Mouse (Mus musculus) stomach, postnatal 0 days (tissue): Measurements from ENCODE around the gene Atpif1.

Experiments used
- CTCF ChIP-seq: IDR thresholded peaks from 2 replicates; pipeline ENCODE4 v1.5.1; 2016; ENCODE audit warnings: antibody characterized with exemption, low read depth, mild to moderate bottlenecking, moderate library complexity
- EP300 ChIP-seq: optimal IDR thresholded peaks from 2 replicates; pipeline ENCODE3; 2016; ENCODE audit warnings: antibody characterized with exemption

DNA sequence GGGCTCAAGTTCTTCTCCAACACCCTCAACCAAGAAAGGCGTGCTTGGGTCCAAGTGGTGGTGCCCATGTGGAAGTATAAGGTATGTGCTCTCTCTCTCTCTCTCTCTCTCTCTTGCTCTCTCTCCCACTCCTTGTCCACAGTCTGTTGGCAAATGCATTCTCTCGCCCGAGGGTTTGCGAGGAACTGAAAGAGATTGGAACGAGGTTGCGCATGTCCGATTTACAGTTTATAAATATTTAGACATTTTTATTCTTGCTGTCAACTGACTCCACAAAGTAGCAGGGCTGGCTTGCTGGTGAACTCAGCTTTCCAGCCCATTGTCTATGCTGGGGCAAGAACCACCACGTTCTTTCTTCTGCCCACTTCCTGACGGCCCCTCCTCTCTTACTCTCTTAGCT, 37.7 kb upstream of the Atpif1 start:
- TF ChIP-seq CTCF (no peak), EP300 (no peak)
